Mouse (Mus musculus): ENCODE results near the gene Emc1. TPM values are rescaled to one million over a fixed set of nuclear protein-coding genes. Genes with fewer than 3 reads are reported as not detected.

Gene Emc1
- total RNA-seq, 2 experiments from 2014 or later, result 43.0 to 54.6 TPM

DNA sequence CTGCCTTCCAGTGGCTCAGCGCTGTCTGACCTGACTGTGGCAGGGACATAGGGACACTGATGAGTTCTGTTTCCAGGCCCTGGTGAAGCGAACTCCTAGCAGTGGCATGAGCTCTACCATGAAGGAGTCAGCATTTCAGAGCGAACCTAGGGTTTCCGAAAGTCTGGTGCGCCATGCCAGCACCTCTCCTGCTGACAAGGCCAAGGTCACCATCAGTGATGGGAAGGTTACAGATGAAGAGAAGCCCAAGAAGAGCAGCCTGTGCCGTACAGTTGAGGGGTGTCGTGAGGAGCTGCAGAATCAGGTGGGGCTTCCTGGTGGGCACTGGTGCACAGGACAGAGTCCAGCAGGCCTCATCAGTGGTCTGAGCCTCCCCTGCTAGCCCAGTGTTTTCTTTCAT, 69.2 kb downstream of the Emc1 start:
- DNase-seq, result no peak
- intact Hi-C loops (cut with DNase I), result no loop called here

DNA sequence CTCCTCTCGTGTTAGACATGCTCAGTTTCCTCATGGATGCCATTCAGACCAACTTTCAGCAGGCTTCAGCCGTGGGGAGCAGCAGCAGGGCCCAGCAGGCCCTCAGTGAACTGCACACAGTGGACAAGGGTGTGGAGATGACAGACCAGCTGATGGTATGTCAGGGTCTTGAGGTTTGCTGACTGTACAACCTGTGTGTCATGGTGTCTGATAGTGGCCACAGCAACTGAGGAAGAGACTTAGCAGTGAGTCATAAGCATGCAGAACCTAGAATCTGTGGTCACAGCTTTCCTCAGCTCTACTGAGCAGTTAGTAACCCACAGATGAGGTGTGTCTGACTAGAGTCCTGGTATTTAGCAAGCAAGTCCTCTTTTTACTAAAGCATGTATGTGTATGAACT, 70.0 kb downstream of the Emc1 start:
- intact Hi-C loops (cut with DNase I), result no loop called here
- no peak for DNase-seq

DNA sequence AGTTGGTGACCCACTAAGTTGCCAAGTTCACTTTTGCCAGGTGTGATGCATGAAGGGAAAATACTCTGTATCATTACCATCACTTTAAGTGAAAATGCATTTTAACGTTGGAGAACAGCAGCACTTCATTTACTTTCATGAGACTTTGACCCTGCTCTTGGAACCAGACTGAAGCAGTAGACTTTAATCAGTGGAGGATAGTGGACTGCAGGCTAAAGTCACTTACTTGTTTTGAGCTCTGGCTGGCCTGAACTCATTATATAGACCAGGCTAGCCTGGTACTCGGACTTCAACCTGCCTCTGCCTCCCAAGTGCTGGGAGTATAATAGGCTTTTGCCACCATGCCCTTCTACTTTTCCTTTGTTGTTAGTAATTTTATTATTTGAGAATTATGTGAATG, 70.9 kb downstream of the Emc1 start:
- intact Hi-C loops (cut with DNase I), result no loop called here
- DNase-seq, result no peak

Small RNA genes lying within 50 kb of the gene (microRNA-seq; reads per million reads assigned to microRNA genes)
- gene Gm24245, result 0 to 0.54 reads per million in 2 experiments
- 0.36 to 1.1 reads per million in 2 experiments for gene Gm25732

Other genes with a start within 250 kb of the Emc1 start
- 100 to 1,000 TPM; 731 to 790 TPM for gene Minos1, start 221.5 kb upstream of the Emc1 start, total RNA-seq (2021)
- gene Capzb, start 159.7 kb upstream of the Emc1 start, total RNA-seq (2021), result 100 to 1,000 TPM; 418 to 433 TPM
- 1 to 10 TPM; 7.1 to 8.4 TPM for gene Pqlc2, start 41.9 kb upstream of the Emc1 start, total RNA-seq (2021)
- gene Akr7a5, start 41.8 kb upstream of the Emc1 start, total RNA-seq (2021), result 10 to 100 TPM; 35.6 to 39.4 TPM
- 10 to 100 TPM; 27.1 to 34.7 TPM for gene Mrto4, start within 50 bp of the Emc1 start, total RNA-seq (2021)
- 100 to 1,000 TPM; 109 to 115 TPM for gene Ubr4, start within 50 bp of the Emc1 start, total RNA-seq (2021)
- 1 to 10 TPM; 8.7 to 9.1 TPM for gene Iffo2, start 178.0 kb downstream of the Emc1 start, total RNA-seq (2021)

Data from heart, postnatal 14 days (tissue).